Mouse (Mus musculus) stomach, postnatal 0 days (tissue): ENCODE measurements around the gene Slc7a12. TPM values are rescaled to one million over a fixed set of nuclear protein-coding genes. Genes with fewer than 3 reads are reported as not detected.

ENCODE experiments used
- ATAC-seq: fragments of 200-750 bp; cut with Nextera tagmentation; 2 replicates; pipeline ENCODE4 v1.8.0; 2017; ENCODE audit not compliant: low FRiP score, low TSS enrichment
- DNase-seq: peaks from one replicate; pipeline ENCODE4 v3.0.0-alpha.2; 2016; ENCODE audit warnings: low spot score
- H3K27ac ChIP-seq: fragments of 300-500 bp; sonication (generic); replicated peaks from 2 replicates; pipeline ENCODE4 v1.5.1; 2014; ENCODE audit warnings: mild to moderate bottlenecking, control low read depth
- H3K27me3 ChIP-seq: fragments of 300-500 bp; sonication (generic); 2 replicates; pipeline ENCODE4 v1.6.1; 2014; ENCODE audit warnings: low read length; ENCODE audit not compliant: control insufficient read depth, insufficient read depth
- H3K36me3 ChIP-seq: fragments of 300-500 bp; sonication (generic); 2 replicates; pipeline ENCODE4 v1.6.1; 2014; ENCODE audit warnings: low read length, mixed read lengths; ENCODE audit not compliant: control insufficient read depth, insufficient read depth
- H3K4me1 ChIP-seq: fragments of 300-500 bp; sonication (generic); replicated peaks from 2 replicates; pipeline ENCODE4 v1.6.1; 2014; ENCODE audit warnings: antibody characterized with exemption; ENCODE audit not compliant: control insufficient read depth, insufficient read depth
- H3K4me2 ChIP-seq: fragments of 300-500 bp; sonication (generic); replicated peaks from 2 replicates; pipeline ENCODE4 v1.6.1; 2014; ENCODE audit warnings: low read depth, mild to moderate bottlenecking, control low read depth, moderate library complexity
- H3K4me3 ChIP-seq: fragments of 300-500 bp; sonication (generic); 2 replicates; pipeline ENCODE4 v1.5.1; 2014; ENCODE audit warnings: low read depth, low read length, control low read depth
- H3K9ac ChIP-seq: fragments of 300-500 bp; sonication (generic); 2 replicates; pipeline ENCODE4 v1.6.1; 2014; ENCODE audit warnings: mild to moderate bottlenecking, low read length, control low read depth, mixed read lengths
- H3K9me3 ChIP-seq: fragments of 300-500 bp; sonication (generic); 2 replicates; pipeline ENCODE4 v1.6.1; 2016; ENCODE audit warnings: low read length; ENCODE audit not compliant: control insufficient read depth
- CTCF ChIP-seq: IDR thresholded peaks from 2 replicates; pipeline ENCODE4 v1.5.1; 2016; ENCODE audit warnings: antibody characterized with exemption, low read depth, mild to moderate bottlenecking, moderate library complexity
- EP300 ChIP-seq: optimal IDR thresholded peaks from 2 replicates; pipeline ENCODE3; 2016; ENCODE audit warnings: antibody characterized with exemption
- WGBS: fragments of 180-500 bp; shearing (Covaris S2); extraction: QIAGEN DNeasy Blood & Tissue Kit; methylation state at CpG from one replicate; pipeline ENCODE4 v1.1.7; 2014; 5-methylcytosine and 5-hydroxymethylcytosine counted together
- polyA plus RNA-seq: library from polyadenylated mRNA; unstranded; fragments of >200 nt; fragmentation: Nextera tagmentation; extraction: Ambion mirVana; gene quantifications from 2 replicates; pipeline ENCODE4 v1.2.1, GENCODE M21; 2015

Slc7a12 gene
- not detected in 2 replicates for polyA plus RNA-seq

DNA sequence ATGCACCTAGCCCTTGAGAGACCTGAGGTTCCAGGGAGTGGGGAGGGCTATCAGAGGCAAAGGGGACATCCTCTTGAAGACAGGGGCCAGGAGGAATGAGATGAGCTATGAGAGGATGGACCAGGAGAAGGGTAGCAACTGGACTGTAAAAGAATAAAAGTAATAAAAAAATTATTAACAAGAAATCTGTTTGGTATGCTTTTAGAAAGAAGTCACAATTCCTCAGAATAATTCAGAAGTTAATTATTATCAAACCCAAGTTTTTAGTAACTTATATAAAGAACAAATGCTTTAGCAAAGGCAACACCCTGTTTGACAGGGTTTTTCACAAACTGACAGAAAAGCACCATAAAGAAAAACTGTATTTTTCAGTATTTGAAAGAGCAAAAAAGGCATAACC, at the start of gene Slc7a12:
TSS of gene Slc7a12 (plus strand) at position 301 of the 400 bp plus-strand sequence.
- no peak within 1 kb of the TSS for H3K4me2 ChIP-seq
- no peak for ATAC-seq
- no peak within 1 kb of the TSS for H3K27ac ChIP-seq
- TF ChIP-seq CTCF (no peak), EP300 (no peak)
- H3K4me1 ChIP-seq = no peaks in the 10 kb centered on the region
- H3K9me3 ChIP-seq = no peaks in the 10 kb centered on the region
- no peak for DNase-seq
- H3K27me3 ChIP-seq = no peaks in the 10 kb centered on the region
- H3K9ac ChIP-seq = no peak within 1 kb of the TSS
- H3K4me3 ChIP-seq = no peak within 1 kb of the TSS
- no peaks in the 10 kb centered on the region for H3K36me3 ChIP-seq

DNA sequence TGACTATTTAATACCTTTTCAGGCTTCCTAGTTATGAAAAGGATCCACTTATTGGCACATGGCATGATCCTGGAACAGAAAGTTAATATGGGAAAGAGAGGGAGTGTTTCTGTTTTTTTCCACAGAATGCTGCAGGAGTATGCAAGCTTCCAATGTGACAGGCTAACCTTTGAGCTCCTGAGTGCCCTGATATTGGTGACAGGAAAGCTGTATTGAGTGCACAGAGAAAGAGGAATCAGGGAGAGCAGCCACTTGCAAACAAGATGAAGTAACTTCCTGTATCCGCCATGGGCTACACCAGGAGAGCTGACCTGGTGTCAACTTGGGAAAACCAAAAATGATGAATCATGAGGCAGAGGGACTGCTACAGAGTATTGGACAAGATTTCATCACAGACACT, 48.1 kb upstream of the Slc7a12 start:
- no peak for TF ChIP-seq EP300
- no peak for TF ChIP-seq CTCF
- ATAC-seq = no peak

DNA sequence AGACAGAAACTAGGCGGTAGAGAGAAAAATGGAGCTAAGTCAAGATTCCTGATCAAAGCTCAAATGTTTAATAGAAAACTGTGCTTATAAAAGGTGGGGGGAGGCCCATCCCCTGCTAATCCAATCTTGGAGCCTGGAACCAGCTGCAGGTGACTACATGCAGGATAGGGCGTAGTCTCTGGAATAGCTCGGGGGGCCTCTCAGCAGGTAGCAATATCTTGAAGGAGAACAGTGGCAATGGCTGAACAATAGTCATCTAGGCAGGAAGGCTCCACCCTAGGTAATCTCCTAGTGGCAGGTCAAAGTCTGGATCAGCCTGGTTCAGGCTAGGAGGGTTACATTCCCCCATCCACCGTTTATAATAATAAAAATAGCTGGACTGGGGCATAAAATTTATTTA, 34.5 kb upstream of the Slc7a12 start:
- 77% methylated on average over 4 of the region's 4 CpGs for WGBS
- H3K9me3 ChIP-seq = no peaks in the 10 kb centered on the region

More for the DNA sequence above, 48.1 kb upstream of the Slc7a12 start:
- Histone ChIP-seq H3K4me1 (no peaks in the 10 kb centered on the region), H3K27me3 (no peaks in the 10 kb centered on the region), H3K27ac (no peak overlapping the region), H3K4me2 (no peak overlapping the region), H3K9ac (no peak overlapping the region), H3K36me3 (no peaks in the 10 kb centered on the region), H3K4me3 (no peak overlapping the region), H3K9me3 (no peaks in the 10 kb centered on the region)
- no peak for DNase-seq
- 71% methylated on average over 1 of the region's 1 CpGs for WGBS

GRCm38 (mm10) chr3:14446691-14447090, 33.8 kb upstream of the Slc7a12 start:
- 95% methylated on average over 4 of the region's 4 CpGs for WGBS
- Histone ChIP-seq H3K27me3 (no peaks in the 10 kb centered on the region), H3K4me3 (no peak overlapping the region), H3K9me3 (no peaks in the 10 kb centered on the region), H3K36me3 (no peaks in the 10 kb centered on the region), H3K9ac (no peak overlapping the region), H3K27ac (no peak overlapping the region), H3K4me1 (no peaks in the 10 kb centered on the region), H3K4me2 (no peak overlapping the region)
- TF ChIP-seq EP300 (no peak), CTCF (no peak)
- DNase-seq (no peak), ATAC-seq (no peak)

More for the DNA sequence above, 34.5 kb upstream of the Slc7a12 start:
- ATAC-seq = no peak
- no peak for DNase-seq
- no peaks in the 10 kb centered on the region for H3K36me3 ChIP-seq
- H3K4me2 ChIP-seq = no peak overlapping the region
- H3K9ac ChIP-seq = no peak overlapping the region
- H3K27me3 ChIP-seq = no peaks in the 10 kb centered on the region
- no peak overlapping the region for H3K27ac ChIP-seq
- H3K4me1 ChIP-seq = no peaks in the 10 kb centered on the region
- no peak overlapping the region for H3K4me3 ChIP-seq
- TF ChIP-seq CTCF (no peak), EP300 (no peak)

Other genes starting within 250 kb of the Slc7a12 start
- 519 and 522 TPM in 2 replicates for gene 1810022K09Rik, start 130.6 kb downstream of the Slc7a12 start, polyA plus RNA-seq
- gene Car13, start 161.0 kb downstream of the Slc7a12 start, polyA plus RNA-seq = 15.2 and 16.8 TPM in 2 replicates